Mouse (Mus musculus): ENCODE data around the gene Fbxw21.

Fbxw21 gene

GRCm38 (mm10) chr9:109091802-109092201, 70.0 kb downstream of the Fbxw21 start:
- no peak for DNase-seq (ENCODE audit: low spot score in 2 of 2)

GRCm38 (mm10) chr9:109090446-109090845, 71.4 kb downstream of the Fbxw21 start:
- DNase-seq (ENCODE audit: low spot score in 2 of 2), result no peak

All from cerebellum, postnatal 4 days (tissue).